Mouse (Mus musculus) MEL (cell line): ENCODE measurements around the gene Zmynd10. TPM values are rescaled to one million over a fixed set of nuclear protein-coding genes. Genes with fewer than 3 reads are reported as not detected.

Experiments
- DNase-seq: peaks from one replicate; pipeline ENCODE4 v3.0.0; 2011; ENCODE audit warnings: low read depth, low spot score
- H3K27ac ChIP-seq: 2 replicates; pipeline ENCODE4 v1.5.1; 2012; ENCODE audit warnings: low read depth, mild to moderate bottlenecking, control low read depth, low read length, moderate library complexity; ENCODE audit not compliant: control insufficient read depth
- H3K27me3 ChIP-seq, 2 experiments: fragments of 150-350 bp in 1 of 2; sonication (generic) in 1 of 2; 2 replicates each; pipeline ENCODE4 v1.6.1; 2012; ENCODE audit warnings: low read length in 2 of 2, mild to moderate bottlenecking in 2 of 2, improper control_type of control experiment in 1 of 2, moderate library complexity in 1 of 2; ENCODE audit not compliant: insufficient read depth in 2 of 2, control insufficient read depth in 1 of 2
- H3K36me3 ChIP-seq, 2 experiments: 2 replicates each; pipeline ENCODE4 v1.6.1; 2012 to 2014; ENCODE audit warnings: low read length in 2 of 2, improper control_type of control experiment in 1 of 2, inconsistent platforms in 1 of 2, mild to moderate bottlenecking in 1 of 2; ENCODE audit not compliant: insufficient read depth in 2 of 2, control insufficient read depth in 1 of 2
- H3K4me1 ChIP-seq, 2 experiments: fragments of 150-350 bp in 1 of 2; sonication (generic) in 1 of 2; 2 replicates each; pipeline ENCODE4 v1.6.1; 2012; ENCODE audit warnings: low read length in 2 of 2, improper control_type of control experiment in 1 of 2, mild to moderate bottlenecking in 1 of 2; ENCODE audit not compliant: insufficient read depth in 2 of 2, control insufficient read depth in 1 of 2
- H3K4me3 ChIP-seq, 2 experiments: fragments of 150-350 bp in 1 of 2; sonication (generic) in 1 of 2; 2 replicates each; pipeline ENCODE4 v1.5.1; 2012; ENCODE audit warnings: low read depth in 2 of 2, low read length in 2 of 2, mild to moderate bottlenecking in 2 of 2, moderate library complexity in 2 of 2, control low read depth in 1 of 2, improper control_type of control experiment in 1 of 2; ENCODE audit not compliant: control insufficient read depth in 1 of 2, insufficient read depth in 1 of 2
- H3K79me2 ChIP-seq: 2 replicates; pipeline ENCODE4 v1.6.1; 2012; ENCODE audit warnings: mild to moderate bottlenecking, low read length, moderate library complexity; ENCODE audit not compliant: control insufficient read depth, poor library complexity, insufficient read depth
- H3K9ac ChIP-seq: 2 replicates; pipeline ENCODE4 v1.6.1; 2012; ENCODE audit warnings: low read depth, mild to moderate bottlenecking, control low read depth, low read length, moderate library complexity; ENCODE audit not compliant: control insufficient read depth, poor library complexity, severe bottlenecking
- H3K9me3 ChIP-seq: fragments of 150-350 bp; sonication (generic); replicated peaks from 2 replicates; pipeline ENCODE4 v1.6.1; 2012; ENCODE audit warnings: mild to moderate bottlenecking, low read length, improper control_type of control experiment, moderate library complexity; ENCODE audit not compliant: insufficient read depth
- BHLHE40 ChIP-seq: IDR thresholded peaks from 2 replicates; pipeline ENCODE4 v1.6.1; 2012; ENCODE audit warnings: low read depth, mild to moderate bottlenecking, inconsistent platforms, low read length, improper control_type of control experiment, borderline replicate concordance
- CHD2 ChIP-seq: IDR thresholded peaks from 2 replicates; pipeline ENCODE4 v1.6.1; 2011; ENCODE audit warnings: low read length, improper control_type of control experiment
- CTCF ChIP-seq, 3 experiments: IDR thresholded peaks in 2 of 3; conservative IDR thresholded peaks in 1 of 3; 2 replicates each; pipeline ENCODE4 v1.5.1; 2011 to 2012; ENCODE audit warnings: low read length in 3 of 3, low read depth in 2 of 3, mild to moderate bottlenecking in 2 of 3, improper control_type of control experiment in 1 of 3, inconsistent platforms in 1 of 3, mixed read lengths in 1 of 3, moderate library complexity in 1 of 3; ENCODE audit not compliant: control insufficient read depth in 1 of 3, insufficient read depth in 1 of 3, poor library complexity in 1 of 3, severe bottlenecking in 1 of 3
- ELF1 ChIP-seq: IDR thresholded peaks from 2 replicates; pipeline ENCODE4 v1.6.1; 2014; ENCODE audit warnings: low read depth, mild to moderate bottlenecking, inconsistent platforms, low read length, improper control_type of control experiment, moderate library complexity
- ETS1 ChIP-seq: IDR thresholded peaks from 2 replicates; pipeline ENCODE4 v1.6.1; 2012; ENCODE audit warnings: low read depth, mild to moderate bottlenecking, inconsistent platforms, low read length, improper control_type of control experiment, moderate library complexity
- GABPA ChIP-seq: IDR thresholded peaks from 2 replicates; pipeline ENCODE4 v1.6.1; 2012; ENCODE audit warnings: low read depth, mild to moderate bottlenecking, inconsistent platforms, low read length, improper control_type of control experiment, moderate library complexity
- HCFC1 ChIP-seq: IDR thresholded peaks from 2 replicates; pipeline ENCODE4 v1.6.1; 2012; ENCODE audit warnings: low read depth, mild to moderate bottlenecking, inconsistent platforms, low read length, improper control_type of control experiment, moderate library complexity
- JUND ChIP-seq: IDR thresholded peaks from 2 replicates; pipeline ENCODE4 v1.6.1; 2011; ENCODE audit warnings: low read depth, mild to moderate bottlenecking, improper control_type of control experiment, low read length
- KAT2A ChIP-seq: conservative IDR thresholded peaks from 2 replicates; pipeline ENCODE4 v1.6.1; 2012; ENCODE audit warnings: low read depth, low read length, improper control_type of control experiment, inconsistent platforms
- MEF2A ChIP-seq: IDR thresholded peaks from 2 replicates; pipeline ENCODE4 v1.6.1; 2014; ENCODE audit warnings: low read depth, mild to moderate bottlenecking, inconsistent platforms, low read length, improper control_type of control experiment; ENCODE audit not compliant: poor library complexity, insufficient replicate concordance, severe bottlenecking; ENCODE audit errors: extremely low read depth
- MYB ChIP-seq: IDR thresholded peaks from 2 replicates; pipeline ENCODE4 v1.6.1; 2011; ENCODE audit warnings: mild to moderate bottlenecking, low read depth, low read length, improper control_type of control experiment
- MYC ChIP-seq: IDR thresholded peaks from 2 replicates; pipeline ENCODE4 v1.6.1; 2011; ENCODE audit warnings: low read depth, mild to moderate bottlenecking, low read length, improper control_type of control experiment, moderate library complexity
- NRF1 ChIP-seq: IDR thresholded peaks from 2 replicates; pipeline ENCODE4 v1.6.1; 2014; ENCODE audit warnings: low read depth, mild to moderate bottlenecking, inconsistent platforms, low read length, improper control_type of control experiment, moderate library complexity; ENCODE audit not compliant: poor library complexity, insufficient read depth, severe bottlenecking
- POLR2AphosphoS2 ChIP-seq: IDR thresholded peaks from 2 replicates; pipeline ENCODE4 v1.6.1; 2011; ENCODE audit warnings: low read length, improper control_type of control experiment
- SIN3A ChIP-seq: IDR thresholded peaks from 2 replicates; pipeline ENCODE4 v1.6.1; 2012; ENCODE audit warnings: low read length, improper control_type of control experiment, inconsistent platforms
- TCF12 ChIP-seq: IDR thresholded peaks from 2 replicates; pipeline ENCODE4 v1.6.1; 2014; ENCODE audit warnings: low read depth, mild to moderate bottlenecking, inconsistent platforms, low read length, improper control_type of control experiment, moderate library complexity
- UBTF ChIP-seq: IDR thresholded peaks from 2 replicates; pipeline ENCODE4 v1.6.1; 2012; ENCODE audit warnings: low read depth, mild to moderate bottlenecking, inconsistent platforms, low read length, improper control_type of control experiment, moderate library complexity, borderline replicate concordance; ENCODE audit not compliant: insufficient read depth
- ZKSCAN1 ChIP-seq: IDR thresholded peaks from 2 replicates; pipeline ENCODE4 v1.6.1; 2012; ENCODE audit warnings: low read depth, mild to moderate bottlenecking, inconsistent platforms, low read length, improper control_type of control experiment, moderate library complexity
- ZNF384 ChIP-seq: IDR thresholded peaks from 2 replicates; pipeline ENCODE4 v1.6.1; 2012; ENCODE audit warnings: low read depth, mild to moderate bottlenecking, inconsistent platforms, low read length, improper control_type of control experiment
- polyA plus RNA-seq, 2 experiments: library from polyadenylated mRNA; stranded (reverse) in 1 of 2; unstranded in 1 of 2; fragments of >175 nt in 1 of 2; fragments of >200 nt in 1 of 2; gene quantifications; 2 replicates each; pipeline versions ENCODE4 v1.2.1 to v1.2.4; 2012; ENCODE audit warnings: low replicate concordance in 2 of 2, low read depth in 1 of 2; ENCODE audit not compliant: insufficient read length in 2 of 2, insufficient read depth in 1 of 2, missing spikeins in 1 of 2
- total RNA-seq: library from RNA; depleted of rRNA; stranded (reverse); fragments of 300-350 nt; gene quantifications from 2 replicates; pipeline ENCODE4 v1.2.3, GENCODE M21; 2012

The Zmynd10 gene
- total and polyA plus RNA-seq, 3 experiments: 0.31 to 0.85 TPM; not detected in 1

GRCm38 (mm10) chr9:107534408-107535202 is 12.5 kb upstream of the Zmynd10 start (continued):
- no peak for TF ChIP-seq MYC
- TF ChIP-seq CHD2: no peak
- TF ChIP-seq, all 39 proteins: peak for 4

DNA sequence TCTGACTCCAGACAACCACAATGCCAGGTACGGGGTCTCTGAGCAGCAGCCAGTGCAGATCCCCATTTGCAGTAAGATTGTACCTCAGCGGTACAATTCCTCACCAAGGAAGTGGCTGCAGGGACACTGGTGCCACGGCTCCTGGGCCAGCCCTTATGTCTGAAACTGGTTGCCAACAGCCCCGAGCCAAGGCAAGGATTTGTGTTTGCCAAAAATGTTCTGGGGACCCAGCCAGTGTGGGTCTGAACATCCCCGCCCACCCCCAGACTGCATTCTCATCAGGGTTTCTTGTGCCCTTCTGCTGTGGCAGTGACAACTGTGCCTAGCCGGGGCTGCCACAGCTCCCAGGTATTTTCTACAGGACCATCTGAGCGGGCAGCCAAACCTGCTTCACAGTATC is 8.9 kb upstream of the Zmynd10 start:
- H3K27me3 ChIP-seq: no peaks in the 10 kb centered on the region
- H3K27ac ChIP-seq: no peak overlapping the region
- H3K4me1 ChIP-seq: peaks cover 0 to 26% of the 10 kb centered on the region in 2 experiments; a peak in 1 of 4 replicates
- H3K4me3 ChIP-seq: no peak overlapping the region
- peaks cover 45% of the 10 kb centered on the region for H3K79me2 ChIP-seq
- no peaks in the 10 kb centered on the region for H3K9me3 ChIP-seq
- no peak overlapping the region for H3K9ac ChIP-seq
- peaks cover 0 to 9% of the 10 kb centered on the region in 2 experiments; a peak in 2 of 4 replicates for H3K36me3 ChIP-seq
- DNase-seq: no peak
- TF ChIP-seq MEF2A (no peak), KAT2A (no peak), ZKSCAN1 (no peak), MYB (no peak), ELF1 (no peak), HCFC1 (no peak), JUND (no peak), TCF12 (no peak), UBTF (no peak), SIN3A (no peak), ZNF384 (no peak), ETS1 (no peak), CTCF (IDR thresholded peaks at IDR 0.05 in 2 of 3, conservative IDR thresholded peaks at IDR 0.05 in 1 of 3; ENCODE audit: control insufficient read depth in 1 of 3, insufficient read depth in 1 of 3, low read depth in 2 of 3, low read length in 3 of 3, poor library complexity in 1 of 3, severe bottlenecking in 1 of 3) (no peak), GABPA (no peak), POLR2AphosphoS2 (no peak), NRF1 (no peak), BHLHE40 (no peak)
